Mouse (Mus musculus) bone marrow, adult 2 months (tissue): Measurements from ENCODE around the gene Tet3.

ENCODE experiments used
- CTCF ChIP-seq: fragments of 200-500 bp; IDR thresholded peaks from 2 replicates; pipeline ENCODE4 v1.5.1; 2011; ENCODE audit warnings: low read length, control low read depth; ENCODE audit not compliant: control insufficient read depth, insufficient read depth
- POLR2A ChIP-seq: fragments of 200-500 bp; IDR thresholded peaks from 2 replicates; pipeline ENCODE4 v1.6.1; 2011; ENCODE audit warnings: low read depth, mild to moderate bottlenecking, control low read depth, low read length, borderline replicate concordance; ENCODE audit not compliant: control insufficient read depth

GRCm38 (mm10) chr6:83410046-83410706, 48.7 kb downstream of the Tet3 start:
- no peak for TF ChIP-seq CTCF
- no peak for TF ChIP-seq POLR2A
